Mouse (Mus musculus) MEL (cell line): ENCODE results near the gene Fgfr2. TPM values are rescaled to one million over a fixed set of nuclear protein-coding genes. Genes with fewer than 3 reads are reported as not detected.

Experiments
- DNase-seq: peaks from one replicate; pipeline ENCODE4 v3.0.0; 2011; ENCODE audit warnings: low read depth, low spot score
- H3K27ac ChIP-seq: 2 replicates; pipeline ENCODE4 v1.5.1; 2012; ENCODE audit warnings: low read depth, mild to moderate bottlenecking, control low read depth, low read length, moderate library complexity; ENCODE audit not compliant: control insufficient read depth
- H3K27me3 ChIP-seq, 2 experiments: fragments of 150-350 bp in 1 of 2; sonication (generic) in 1 of 2; 2 replicates each; pipeline ENCODE4 v1.6.1; 2012; ENCODE audit warnings: low read length in 2 of 2, mild to moderate bottlenecking in 2 of 2, improper control_type of control experiment in 1 of 2, moderate library complexity in 1 of 2; ENCODE audit not compliant: insufficient read depth in 2 of 2, control insufficient read depth in 1 of 2
- H3K36me3 ChIP-seq, 2 experiments: 2 replicates each; pipeline ENCODE4 v1.6.1; 2012 to 2014; ENCODE audit warnings: low read length in 2 of 2, improper control_type of control experiment in 1 of 2, inconsistent platforms in 1 of 2, mild to moderate bottlenecking in 1 of 2; ENCODE audit not compliant: insufficient read depth in 2 of 2, control insufficient read depth in 1 of 2
- H3K4me1 ChIP-seq, 2 experiments: fragments of 150-350 bp in 1 of 2; sonication (generic) in 1 of 2; 2 replicates each; pipeline ENCODE4 v1.6.1; 2012; ENCODE audit warnings: low read length in 2 of 2, improper control_type of control experiment in 1 of 2, mild to moderate bottlenecking in 1 of 2; ENCODE audit not compliant: insufficient read depth in 2 of 2, control insufficient read depth in 1 of 2
- H3K4me3 ChIP-seq, 2 experiments: fragments of 150-350 bp in 1 of 2; sonication (generic) in 1 of 2; 2 replicates each; pipeline ENCODE4 v1.5.1; 2012; ENCODE audit warnings: low read depth in 2 of 2, low read length in 2 of 2, mild to moderate bottlenecking in 2 of 2, moderate library complexity in 2 of 2, control low read depth in 1 of 2, improper control_type of control experiment in 1 of 2; ENCODE audit not compliant: control insufficient read depth in 1 of 2, insufficient read depth in 1 of 2
- H3K79me2 ChIP-seq: 2 replicates; pipeline ENCODE4 v1.6.1; 2012; ENCODE audit warnings: mild to moderate bottlenecking, low read length, moderate library complexity; ENCODE audit not compliant: control insufficient read depth, poor library complexity, insufficient read depth
- H3K9ac ChIP-seq: 2 replicates; pipeline ENCODE4 v1.6.1; 2012; ENCODE audit warnings: low read depth, mild to moderate bottlenecking, control low read depth, low read length, moderate library complexity; ENCODE audit not compliant: control insufficient read depth, poor library complexity, severe bottlenecking
- H3K9me3 ChIP-seq: fragments of 150-350 bp; sonication (generic); replicated peaks from 2 replicates; pipeline ENCODE4 v1.6.1; 2012; ENCODE audit warnings: mild to moderate bottlenecking, low read length, improper control_type of control experiment, moderate library complexity; ENCODE audit not compliant: insufficient read depth
- BHLHE40 ChIP-seq: IDR thresholded peaks from 2 replicates; pipeline ENCODE4 v1.6.1; 2012; ENCODE audit warnings: low read depth, mild to moderate bottlenecking, inconsistent platforms, low read length, improper control_type of control experiment, borderline replicate concordance
- CHD1 ChIP-seq: IDR thresholded peaks from 2 replicates; pipeline ENCODE4 v1.6.1; 2012; ENCODE audit warnings: low read depth, mild to moderate bottlenecking, inconsistent platforms, low read length, improper control_type of control experiment
- CHD2 ChIP-seq: IDR thresholded peaks from 2 replicates; pipeline ENCODE4 v1.6.1; 2011; ENCODE audit warnings: low read length, improper control_type of control experiment
- CTCF ChIP-seq, 3 experiments: IDR thresholded peaks in 2 of 3; conservative IDR thresholded peaks in 1 of 3; 2 replicates each; pipeline ENCODE4 v1.5.1; 2011 to 2012; ENCODE audit warnings: low read length in 3 of 3, low read depth in 2 of 3, mild to moderate bottlenecking in 2 of 3, improper control_type of control experiment in 1 of 3, inconsistent platforms in 1 of 3, mixed read lengths in 1 of 3, moderate library complexity in 1 of 3; ENCODE audit not compliant: control insufficient read depth in 1 of 3, insufficient read depth in 1 of 3, poor library complexity in 1 of 3, severe bottlenecking in 1 of 3
- ELF1 ChIP-seq: IDR thresholded peaks from 2 replicates; pipeline ENCODE4 v1.6.1; 2014; ENCODE audit warnings: low read depth, mild to moderate bottlenecking, inconsistent platforms, low read length, improper control_type of control experiment, moderate library complexity
- GABPA ChIP-seq: IDR thresholded peaks from 2 replicates; pipeline ENCODE4 v1.6.1; 2012; ENCODE audit warnings: low read depth, mild to moderate bottlenecking, inconsistent platforms, low read length, improper control_type of control experiment, moderate library complexity
- KAT2A ChIP-seq: conservative IDR thresholded peaks from 2 replicates; pipeline ENCODE4 v1.6.1; 2012; ENCODE audit warnings: low read depth, low read length, improper control_type of control experiment, inconsistent platforms
- MAFK ChIP-seq: IDR thresholded peaks from 2 replicates; pipeline ENCODE4 v1.6.1; 2011; ENCODE audit warnings: low read depth, mild to moderate bottlenecking, low read length, improper control_type of control experiment, borderline replicate concordance
- MAX ChIP-seq: IDR thresholded peaks from 2 replicates; pipeline ENCODE4 v1.6.1; 2011; ENCODE audit warnings: low read length, improper control_type of control experiment
- MAZ ChIP-seq: IDR thresholded peaks from 2 replicates; pipeline ENCODE4 v1.6.1; 2012; ENCODE audit warnings: low read depth, mild to moderate bottlenecking, inconsistent platforms, low read length, improper control_type of control experiment
- MYB ChIP-seq: IDR thresholded peaks from 2 replicates; pipeline ENCODE4 v1.6.1; 2011; ENCODE audit warnings: mild to moderate bottlenecking, low read depth, low read length, improper control_type of control experiment
- NELFE ChIP-seq: IDR thresholded peaks from 2 replicates; pipeline ENCODE4 v1.6.1; 2011; ENCODE audit warnings: low read depth, low read length, improper control_type of control experiment
- POLR2A ChIP-seq, 2 experiments: IDR thresholded peaks; 2 replicates each; pipeline ENCODE4 v1.6.1; 2011 to 2012; ENCODE audit warnings: low read length in 2 of 2, mild to moderate bottlenecking in 2 of 2, control low read depth in 1 of 2, improper control_type of control experiment in 1 of 2, low read depth in 1 of 2, moderate library complexity in 1 of 2; ENCODE audit not compliant: control insufficient read depth in 1 of 2, insufficient read depth in 1 of 2, poor library complexity in 1 of 2
- POLR2AphosphoS2 ChIP-seq: IDR thresholded peaks from 2 replicates; pipeline ENCODE4 v1.6.1; 2011; ENCODE audit warnings: low read length, improper control_type of control experiment
- RCOR1 ChIP-seq: IDR thresholded peaks from 2 replicates; pipeline ENCODE4 v1.6.1; 2012; ENCODE audit warnings: low read depth, mild to moderate bottlenecking, inconsistent platforms, low read length, improper control_type of control experiment
- SIN3A ChIP-seq: IDR thresholded peaks from 2 replicates; pipeline ENCODE4 v1.6.1; 2012; ENCODE audit warnings: low read length, improper control_type of control experiment, inconsistent platforms
- TAL1 ChIP-seq: IDR thresholded peaks from 2 replicates; pipeline ENCODE4 v1.6.1; 2012; ENCODE audit warnings: mild to moderate bottlenecking, inconsistent platforms, low read length, moderate library complexity, mixed read lengths
- TBP ChIP-seq: IDR thresholded peaks from 2 replicates; pipeline ENCODE4 v1.8.0; 2011; ENCODE audit warnings: low read depth, low read length, improper control_type of control experiment
- USF1 ChIP-seq: IDR thresholded peaks from 2 replicates; pipeline ENCODE4 v1.6.1; 2014; ENCODE audit warnings: low read depth, mild to moderate bottlenecking, inconsistent platforms, low read length, improper control_type of control experiment, moderate library complexity
- ZC3H11A ChIP-seq: IDR thresholded peaks from 2 replicates; pipeline ENCODE4 v1.6.1; 2012; ENCODE audit warnings: low read depth, mild to moderate bottlenecking, inconsistent platforms, low read length, improper control_type of control experiment
- ZMIZ1 ChIP-seq: IDR thresholded peaks from 2 replicates; pipeline ENCODE4 v1.6.1; 2012; ENCODE audit warnings: low read depth, mild to moderate bottlenecking, inconsistent platforms, low read length, improper control_type of control experiment, moderate library complexity
- ZNF384 ChIP-seq: IDR thresholded peaks from 2 replicates; pipeline ENCODE4 v1.6.1; 2012; ENCODE audit warnings: low read depth, mild to moderate bottlenecking, inconsistent platforms, low read length, improper control_type of control experiment
- polyA plus RNA-seq, 2 experiments: library from polyadenylated mRNA; stranded (reverse) in 1 of 2; unstranded in 1 of 2; fragments of >175 nt in 1 of 2; fragments of >200 nt in 1 of 2; gene quantifications; 2 replicates each; pipeline versions ENCODE4 v1.2.1 to v1.2.4; 2012; ENCODE audit warnings: low replicate concordance in 2 of 2, low read depth in 1 of 2; ENCODE audit not compliant: insufficient read length in 2 of 2, insufficient read depth in 1 of 2, missing spikeins in 1 of 2
- total RNA-seq: library from RNA; depleted of rRNA; stranded (reverse); fragments of 300-350 nt; gene quantifications from 2 replicates; pipeline ENCODE4 v1.2.3, GENCODE M21; 2012

Fgfr2 gene
- total and polyA plus RNA-seq, 3 experiments: not detected

GRCm38 (mm10) chr7:130166190-130166589 lies 2957.0 kb downstream of the Fgfr2 start:
- Histone ChIP-seq H3K9ac (no peak overlapping the region), H3K9me3 (no peaks in the 10 kb centered on the region), H3K27me3 (no peaks in the 10 kb centered on the region), H3K4me1 (no peaks in the 10 kb centered on the region), H3K4me3 (no peak overlapping the region), H3K79me2 (no peaks in the 10 kb centered on the region), H3K27ac (no peak overlapping the region), H3K36me3 (no peaks in the 10 kb centered on the region)
- TF ChIP-seq ZMIZ1 (no peak), MAX (no peak), GABPA (no peak), RCOR1 (no peak), ZC3H11A (no peak), USF1 (no peak), TBP (no peak), KAT2A (no peak), TAL1 (no peak)
- DNase-seq: no peak

DNA sequence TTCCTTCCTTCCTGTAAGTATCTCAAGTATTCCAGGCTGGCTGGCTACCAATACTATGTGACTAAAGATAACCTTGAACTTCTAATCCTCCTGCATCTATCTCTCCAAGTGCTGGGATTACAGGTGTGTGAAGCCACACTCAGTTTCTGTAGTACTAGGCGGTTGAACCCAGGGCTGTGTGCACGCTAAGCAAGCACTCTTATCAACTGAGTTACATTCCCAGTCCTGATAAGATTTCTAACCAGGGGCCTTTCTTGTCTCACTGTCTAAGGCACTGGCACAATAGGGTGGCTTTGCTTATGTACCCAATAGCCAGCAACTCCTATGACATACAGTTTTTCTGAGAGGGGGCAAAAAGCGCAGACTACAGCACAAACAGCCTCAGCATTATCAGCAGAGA lies 2957.7 kb downstream of the Fgfr2 start:
- Histone ChIP-seq H3K9me3 (no peaks in the 10 kb centered on the region), H3K4me3 (no peak overlapping the region), H3K4me1 (no peaks in the 10 kb centered on the region), H3K79me2 (no peaks in the 10 kb centered on the region), H3K27me3 (no peaks in the 10 kb centered on the region), H3K36me3 (no peaks in the 10 kb centered on the region), H3K9ac (no peak overlapping the region), H3K27ac (no peak overlapping the region)
- TF ChIP-seq CTCF (IDR thresholded peaks at IDR 0.05 in 2 of 3, conservative IDR thresholded peaks at IDR 0.05 in 1 of 3; ENCODE audit: control insufficient read depth in 1 of 3, insufficient read depth in 1 of 3, low read depth in 2 of 3, low read length in 3 of 3, poor library complexity in 1 of 3, severe bottlenecking in 1 of 3) (no peak), ZMIZ1 (no peak), MYB (no peak), NELFE (no peak), KAT2A (no peak), ZNF384 (no peak), USF1 (no peak), POLR2AphosphoS2 (no peak), ELF1 (no peak), CHD2 (no peak), CHD1 (no peak), TAL1 (no peak), MAZ (no peak), POLR2A (IDR thresholded peaks at IDR 0.05; ENCODE audit: control insufficient read depth in 1 of 2, insufficient read depth in 1 of 2, low read depth in 1 of 2, low read length in 2 of 2, poor library complexity in 1 of 2) (no peak), BHLHE40 (no peak), MAFK (no peak), RCOR1 (no peak), SIN3A (no peak)
- no peak for DNase-seq
